Mouse (Mus musculus) lung, postnatal 25 days (tissue): ENCODE measurements around the gene Apba3.
A peak's percentile ranks its signal among the peaks of the same experiment; 100 is the strongest.

Experiments used
- DNase-seq: peaks from one replicate; pipeline ENCODE4 v3.0.0; 2022; ENCODE audit warnings: low spot score

The Apba3 gene

GRCm38 (mm10) chr10:81252424-81253419, 14.0 kb upstream of the Apba3 start, which contains the start of gene Matk:
Gene Matk (plus strand): TSS chr10:81252935.
- DNase-seq, result no peak

- DNase-seq, result no peak
Observed at GRCm38 (mm10) chr10:81254886-81255285, 11.9 kb upstream of the Apba3 start.

- DNase-seq, result no peak
Observed at GRCm38 (mm10) chr10:81257158-81258039, 9.4 kb upstream of the Apba3 start.

- no peak for DNase-seq
Observed at GRCm38 (mm10) chr10:81259225-81259884, 7.4 kb upstream of the Apba3 start.

- no peak for DNase-seq
Observed at GRCm38 (mm10) chr10:81261025-81261424, 5.7 kb upstream of the Apba3 start.

- DNase-seq, result no peak
Observed at GRCm38 (mm10) chr10:81265540-81265939, 1.2 kb upstream of the Apba3 start.

- peak; percentile 93 for DNase-seq
Observed at GRCm38 (mm10) chr10:81268056-81268455, 1.3 kb downstream of the Apba3 start.

- DNase-seq, result no peak
Observed at GRCm38 (mm10) chr10:81268643-81269412, 2.1 kb downstream of the Apba3 start.

- DNase-seq, result no peak
Observed at GRCm38 (mm10) chr10:81272356-81272755, 5.6 kb downstream of the Apba3 start.

- DNase-seq, result no peak
Observed at GRCm38 (mm10) chr10:81273842-81274241, 7.1 kb downstream of the Apba3 start.

GRCm38 (mm10) chr10:81277676-81278075, 10.9 kb downstream of the Apba3 start:
- DNase-seq, result no peak

GRCm38 (mm10) chr10:81279496-81279895, 12.7 kb downstream of the Apba3 start:
- DNase-seq, result no peak

- DNase-seq, result no peak
Observed at GRCm38 (mm10) chr10:81284189-81284588, 17.4 kb downstream of the Apba3 start.

GRCm38 (mm10) chr10:81284719-81285118, 18.0 kb downstream of the Apba3 start:
- DNase-seq, result peak; percentile 66

- DNase-seq, result peak; percentile 93
Observed at GRCm38 (mm10) chr10:81285694-81286450, 19.1 kb downstream of the Apba3 start.

GRCm38 (mm10) chr10:81286586-81286985, 19.8 kb downstream of the Apba3 start:
- DNase-seq, result peak; percentile 48

- DNase-seq, result no peak
Observed at GRCm38 (mm10) chr10:81287513-81288157, 20.9 kb downstream of the Apba3 start.

GRCm38 (mm10) chr10:81288601-81289000, 21.8 kb downstream of the Apba3 start:
- DNase-seq, result no peak

GRCm38 (mm10) chr10:81289278-81289677, 22.5 kb downstream of the Apba3 start:
- DNase-seq, result peak; percentile 72

GRCm38 (mm10) chr10:81289811-81290210, 23.1 kb downstream of the Apba3 start:
- peak; percentile 54 for DNase-seq
